Mouse (Mus musculus) midbrain, embryonic 14.5 days (tissue): Measurements from ENCODE around the gene Rpp21. TPM values are rescaled to one million over a fixed set of nuclear protein-coding genes. Genes with fewer than 3 reads are reported as not detected.
A peak's percentile ranks its signal among the peaks of the same experiment; 100 is the strongest.
"Not testable (repeated sequence)": the region's sequence is repeated elsewhere in the genome, so short reads cannot be mapped to it uniquely, and the experiment has no call there.

Experiments
- ATAC-seq: fragments of 200-750 bp; cut with Nextera tagmentation; 2 replicates; pipeline ENCODE4 v1.8.0; 2017; ENCODE audit warnings: moderate number of reproducible peaks, moderate library complexity; ENCODE audit not compliant: low FRiP score, low TSS enrichment
- DNase-seq: peaks from one replicate; pipeline ENCODE4 v3.0.0-alpha.2; 2015
- H3K27ac ChIP-seq: fragments of 300-500 bp; sonication (generic); replicated peaks from 2 replicates; pipeline ENCODE4 v1.5.1; 2014; ENCODE audit warnings: mild to moderate bottlenecking, low read depth, low read length, moderate library complexity
- H3K27me3 ChIP-seq: fragments of 300-500 bp; sonication (generic); 2 replicates; pipeline ENCODE4 v1.6.1; 2014; ENCODE audit warnings: low read length, control low read depth, mixed read lengths; ENCODE audit not compliant: control insufficient read depth, insufficient read depth
- H3K36me3 ChIP-seq: fragments of 300-500 bp; sonication (generic); 2 replicates; pipeline ENCODE4 v1.6.1; 2014; ENCODE audit warnings: low read length, control low read depth; ENCODE audit not compliant: control insufficient read depth, insufficient read depth
- H3K4me1 ChIP-seq: fragments of 300-500 bp; sonication (generic); 2 replicates; pipeline ENCODE4 v1.6.1; 2014; ENCODE audit warnings: mild to moderate bottlenecking, antibody characterized with exemption, low read length, control low read depth; ENCODE audit not compliant: control insufficient read depth, insufficient read depth
- H3K4me2 ChIP-seq: fragments of 300-500 bp; sonication (generic); 2 replicates; pipeline ENCODE4 v1.6.1; 2014; ENCODE audit warnings: mild to moderate bottlenecking, low read length, moderate library complexity
- H3K4me3 ChIP-seq: fragments of 300-500 bp; sonication (generic); replicated peaks from 2 replicates; pipeline ENCODE4 v1.5.1; 2014; ENCODE audit warnings: low read depth, low read length
- H3K9ac ChIP-seq: fragments of 300-500 bp; sonication (generic); replicated peaks from 2 replicates; pipeline ENCODE4 v1.6.1; 2014; ENCODE audit warnings: mild to moderate bottlenecking, low read length, moderate library complexity
- H3K9me3 ChIP-seq: fragments of 300-500 bp; sonication (generic); 2 replicates; pipeline ENCODE4 v1.6.1; 2016; ENCODE audit warnings: low read length, control low read depth, mixed read lengths; ENCODE audit not compliant: control insufficient read depth
- WGBS: fragments of 180-500 bp; shearing (Covaris S2); extraction: QIAGEN DNeasy Blood & Tissue Kit; methylation state at CpG from one replicate; pipeline ENCODE4 v1.1.7; 2014; 5-methylcytosine and 5-hydroxymethylcytosine counted together
- polyA plus RNA-seq: library from polyadenylated mRNA; unstranded; fragments of >200 nt; fragmentation: Nextera tagmentation; extraction: Ambion mirVana; gene quantifications from 2 replicates; pipeline ENCODE4 v1.2.1, GENCODE M21; 2014

Gene Rpp21
- polyA plus RNA-seq, 1 experiment from 2014 or later: 136 TPM

GRCm38 (mm10) chr17:36244031-36244430, 13.8 kb downstream of the Rpp21 start:
- H3K4me1 ChIP-seq: no peaks in the 10 kb centered on the region
- H3K27ac ChIP-seq: no peak overlapping the region
- H3K4me3 ChIP-seq: no peak overlapping the region
- H3K4me2 ChIP-seq: no peak overlapping the region
- H3K9ac ChIP-seq: no peak overlapping the region
- ATAC-seq: no peak
- 0 out of 2 replicates have a peak, but pooled peaks cover 4% of the 10 kb centered on the region for H3K27me3 ChIP-seq
- no peaks in the 10 kb centered on the region for H3K9me3 ChIP-seq
- 7% methylated on average over 5 of the region's 5 CpGs for WGBS
- DNase-seq: no peak
- H3K36me3 ChIP-seq: no peaks in the 10 kb centered on the region

- Histone ChIP-seq H3K36me3 (no peaks in the 10 kb centered on the region), H3K9ac (no peak overlapping the region), H3K9me3 (no peaks in the 10 kb centered on the region), H3K27me3 (peaks cover 14% of the 10 kb centered on the region), H3K4me2 (no peak overlapping the region), H3K27ac (no peak overlapping the region), H3K4me3 (no peak overlapping the region), H3K4me1 (peaks cover 3% of the 10 kb centered on the region; the same call in 1 of the 2 replicates)
- WGBS: 17% methylated on average over 5 of the region's 5 CpGs
- ATAC-seq (no peak), DNase-seq (no peak)
Measured at GRCm38 (mm10) chr17:36240637-36241213, 17.1 kb downstream of the Rpp21 start.

DNA sequence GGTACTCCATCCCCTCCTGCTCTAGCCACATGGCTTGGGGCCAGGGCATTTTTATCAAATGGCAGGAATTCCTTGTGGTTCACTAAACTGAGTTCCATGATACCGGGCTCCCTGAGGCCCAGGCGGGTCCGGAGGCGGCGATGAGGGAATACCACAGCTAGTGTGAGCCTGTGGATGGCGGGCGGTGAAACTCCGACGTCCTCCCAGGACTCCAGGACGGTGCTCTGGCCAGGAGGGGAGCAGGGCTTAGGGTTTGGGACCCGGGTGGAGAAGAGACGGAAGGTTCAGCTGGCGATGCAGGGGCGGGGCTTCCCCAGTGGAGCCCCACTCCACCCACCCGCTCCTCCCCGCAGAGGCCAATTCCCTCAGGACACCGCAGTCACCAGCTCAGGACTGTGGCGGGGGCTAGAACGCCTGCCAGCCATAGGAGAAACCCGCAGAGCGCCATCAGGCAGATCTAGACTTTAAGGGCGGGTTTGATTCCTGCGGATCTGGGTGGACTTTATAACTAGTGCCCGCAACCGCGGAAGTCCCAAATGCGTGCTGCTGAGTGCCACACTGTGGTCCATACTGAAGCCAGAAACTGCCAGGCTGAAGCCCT, 20.4 kb downstream of the Rpp21 start:
- ATAC-seq (no peak), DNase-seq (peak; percentile 28)
- Histone ChIP-seq H3K27me3 (peaks cover 14% of the 10 kb centered on the region), H3K4me2 (peak overlapping the region; percentile 51), H3K9me3 (no peaks in the 10 kb centered on the region), H3K4me3 (peak overlapping the region; percentile 22), H3K4me1 (peaks cover 3% of the 10 kb centered on the region; the same call in 1 of the 2 replicates), H3K27ac (no peak overlapping the region), H3K36me3 (no peaks in the 10 kb centered on the region), H3K9ac (no peak overlapping the region; the same call in 1 of the 2 replicates)
- 3% methylated on average over 27 of the region's 27 CpGs for WGBS

GRCm38 (mm10) chr17:36235300-36235699, 22.6 kb downstream of the Rpp21 start:
- H3K4me3 ChIP-seq, ATAC-seq, H3K27ac ChIP-seq, H3K4me1 ChIP-seq, H3K4me2 ChIP-seq, H3K9me3 ChIP-seq, DNase-seq, H3K9ac ChIP-seq, H3K36me3 ChIP-seq: not testable (repeated sequence)
- H3K27me3 ChIP-seq: peaks cover 17% of the 10 kb centered on the region
- WGBS: 33% methylated on average over 8 of the region's 9 CpGs

- no peak for ATAC-seq
- H3K36me3 ChIP-seq: no peaks in the 10 kb centered on the region
- no peaks in the 10 kb centered on the region for H3K9me3 ChIP-seq
- no peak overlapping the region for H3K4me2 ChIP-seq
- no peak for DNase-seq
- no peak overlapping the region for H3K9ac ChIP-seq
- H3K4me1 ChIP-seq: peaks cover 3% of the 10 kb centered on the region; the same call in 1 of the 2 replicates
- 86% methylated on average over 5 of the region's 5 CpGs for WGBS
- peaks cover 27% of the 10 kb centered on the region for H3K27me3 ChIP-seq
- H3K4me3 ChIP-seq: no peak overlapping the region
- no peak overlapping the region for H3K27ac ChIP-seq
Measured at GRCm38 (mm10) chr17:36233572-36233971, 24.3 kb downstream of the Rpp21 start.

DNA sequence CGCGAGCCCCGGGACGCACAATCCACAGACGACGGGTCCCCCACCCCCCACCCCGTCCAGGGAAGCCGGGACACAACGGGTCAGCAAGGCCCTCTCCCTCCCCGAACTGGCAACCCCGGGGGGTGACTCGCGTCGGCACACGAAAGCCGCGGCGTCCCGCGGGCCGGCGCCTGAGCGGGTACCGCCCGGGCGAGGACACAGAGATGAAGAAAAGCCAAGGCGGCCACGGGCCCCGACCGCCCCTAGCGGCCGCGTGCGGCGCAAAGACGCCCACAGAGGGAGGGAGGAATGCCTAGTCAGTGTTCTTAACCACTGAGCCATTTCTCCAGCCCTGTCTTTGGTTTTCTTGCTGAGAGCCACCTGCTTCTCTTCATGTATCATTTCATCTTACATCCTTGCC, 26.6 kb downstream of the Rpp21 start:
- Histone ChIP-seq H3K9me3 (no peaks in the 10 kb centered on the region), H3K4me3 (no peak overlapping the region), H3K36me3 (no peaks in the 10 kb centered on the region), H3K27ac (peak overlapping the region; percentile 28; the same call in 1 of the 2 replicates), H3K4me1 (no peaks in the 10 kb centered on the region), H3K4me2 (no peak overlapping the region), H3K27me3 (peaks cover 16% of the 10 kb centered on the region), H3K9ac (no peak overlapping the region)
- DNase-seq: peak; percentile 100
- 8% methylated on average over 36 of the region's 36 CpGs for WGBS
- ATAC-seq: no peak

GRCm38 (mm10) chr17:36229046-36229445, 28.8 kb downstream of the Rpp21 start:
- no peak overlapping the region for H3K9ac ChIP-seq
- H3K4me3 ChIP-seq: no peak overlapping the region
- 18% methylated on average over 5 of the region's 5 CpGs for WGBS
- DNase-seq (no peak), ATAC-seq (no peak)
- H3K27me3 ChIP-seq: peaks cover 31% of the 10 kb centered on the region
- H3K9me3 ChIP-seq: no peaks in the 10 kb centered on the region
- H3K36me3 ChIP-seq: no peaks in the 10 kb centered on the region
- H3K4me2 ChIP-seq: no peak overlapping the region
- H3K27ac ChIP-seq: no peak overlapping the region
- H3K4me1 ChIP-seq: no peaks in the 10 kb centered on the region

DNA sequence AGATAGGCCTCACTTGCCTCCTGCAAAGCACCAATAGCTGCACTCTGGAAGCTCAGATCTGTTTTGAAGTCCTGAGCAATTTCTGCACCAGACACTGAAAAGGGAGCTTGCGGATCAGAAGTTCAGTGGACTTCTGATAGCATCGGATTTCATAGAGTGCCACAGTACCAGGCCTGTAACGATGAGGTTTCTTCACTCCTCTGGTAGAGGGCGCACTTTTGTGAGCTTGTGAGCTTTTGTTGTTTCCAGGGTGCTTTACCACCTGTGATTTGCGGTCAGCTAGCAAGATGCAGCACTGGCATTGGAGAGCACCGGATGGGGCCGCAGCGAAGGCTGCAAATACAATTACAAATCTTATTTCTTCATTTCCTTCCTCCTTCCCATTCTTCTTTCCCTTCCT, 30.9 kb downstream of the Rpp21 start:
- Histone ChIP-seq H3K9me3 (no peaks in the 10 kb centered on the region), H3K4me3 (no peak overlapping the region), H3K27me3 (peaks cover 31% of the 10 kb centered on the region), H3K9ac (no peak overlapping the region), H3K4me2 (no peak overlapping the region), H3K4me1 (no peaks in the 10 kb centered on the region), H3K27ac (no peak overlapping the region), H3K36me3 (no peaks in the 10 kb centered on the region)
- DNase-seq (peak; percentile 40), ATAC-seq (no peak)
- WGBS: 18% methylated on average over 8 of the region's 8 CpGs

DNA sequence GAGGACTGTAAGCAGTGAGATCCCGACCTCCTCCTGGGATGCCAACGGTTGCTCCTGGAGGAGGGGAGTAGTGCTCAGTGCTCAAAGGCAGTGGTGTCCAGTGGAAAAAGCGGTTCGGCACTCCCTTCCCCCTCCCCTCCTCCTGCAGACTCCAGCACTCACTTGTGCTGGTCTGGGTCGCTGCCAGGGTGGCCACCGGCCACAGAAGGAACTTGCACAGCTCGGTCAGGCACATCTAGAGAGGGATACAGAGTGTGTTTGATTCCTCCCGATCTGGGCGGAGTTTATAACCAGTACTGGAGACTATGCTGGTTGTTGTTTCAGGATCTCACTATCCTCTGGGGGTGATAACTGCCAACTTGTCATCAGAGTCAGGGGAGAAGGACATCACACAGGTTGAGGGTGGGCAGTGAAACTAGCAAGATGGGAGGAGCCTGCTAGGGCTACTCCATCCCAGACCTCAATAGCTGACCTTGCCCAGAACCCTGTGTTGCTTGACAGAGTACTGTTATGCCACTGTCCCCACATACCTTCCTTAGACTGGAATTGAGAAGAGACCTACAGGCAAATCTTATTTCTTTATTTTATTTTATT, 32.5 kb downstream of the Rpp21 start:
- Histone ChIP-seq H3K27me3 (peaks cover 28% of the 10 kb centered on the region), H3K4me2 (no peak overlapping the region), H3K27ac (no peak overlapping the region), H3K9ac (no peak overlapping the region), H3K4me1 (no peaks in the 10 kb centered on the region), H3K4me3 (no peak overlapping the region), H3K36me3 (no peaks in the 10 kb centered on the region), H3K9me3 (no peaks in the 10 kb centered on the region)
- 10% methylated on average over 9 of the region's 9 CpGs for WGBS
- no peak for DNase-seq
- ATAC-seq: no peak
